Mouse (Mus musculus) lung, postnatal 0 days (tissue): Measurements from ENCODE around the gene Tex29. TPM values are rescaled to one million over a fixed set of nuclear protein-coding genes. Genes with fewer than 3 reads are reported as not detected.
A peak's percentile ranks its signal among the peaks of the same experiment; 100 is the strongest.

Experiments
- ATAC-seq: fragments of 200-750 bp; cut with Nextera tagmentation; 2 replicates; pipeline ENCODE4 v1.8.0; 2017; ENCODE audit warnings: moderate library complexity
- DNase-seq: peaks from one replicate; pipeline ENCODE4 v3.0.0-alpha.2; 2016; ENCODE audit warnings: low spot score
- H3K27ac ChIP-seq: fragments of 300-500 bp; sonication (generic); 2 replicates; pipeline ENCODE4 v1.5.1; 2014; ENCODE audit warnings: antibody characterized with exemption, mild to moderate bottlenecking, low read length, mixed read lengths
- H3K27me3 ChIP-seq: fragments of 300-500 bp; sonication (generic); replicated peaks from 2 replicates; pipeline ENCODE4 v1.6.1; 2014; ENCODE audit warnings: low read length, mixed read lengths; ENCODE audit not compliant: insufficient read depth
- H3K36me3 ChIP-seq: fragments of 300-500 bp; sonication (generic); 2 replicates; pipeline ENCODE4 v1.6.1; 2014; ENCODE audit warnings: low read length, mixed read lengths; ENCODE audit not compliant: insufficient read depth
- H3K4me1 ChIP-seq: fragments of 300-500 bp; sonication (generic); 2 replicates; pipeline ENCODE4 v1.6.1; 2014; ENCODE audit warnings: antibody characterized with exemption, low read depth, low read length, mixed read lengths; ENCODE audit not compliant: insufficient read depth
- H3K4me2 ChIP-seq: fragments of 300-500 bp; sonication (generic); replicated peaks from 2 replicates; pipeline ENCODE4 v1.6.1; 2014; ENCODE audit warnings: low read depth, mild to moderate bottlenecking, low read length, moderate library complexity, mixed read lengths
- H3K4me3 ChIP-seq: fragments of 300-500 bp; sonication (generic); 2 replicates; pipeline ENCODE4 v1.5.1; 2014; ENCODE audit warnings: low read depth, low read length
- H3K9ac ChIP-seq: fragments of 300-500 bp; sonication (generic); replicated peaks from 2 replicates; pipeline ENCODE4 v1.6.1; 2014; ENCODE audit warnings: low read depth, mild to moderate bottlenecking
- H3K9me3 ChIP-seq: fragments of 300-500 bp; sonication (generic); 2 replicates; pipeline ENCODE4 v1.6.1; 2016; ENCODE audit warnings: low read length, mixed read lengths
- CTCF ChIP-seq: IDR thresholded peaks from 2 replicates; pipeline ENCODE4 v1.5.1; 2016; ENCODE audit warnings: antibody characterized with exemption, mild to moderate bottlenecking
- EP300 ChIP-seq: IDR thresholded peaks from 2 replicates; pipeline ENCODE4 v1.6.1; 2016; ENCODE audit warnings: antibody characterized with exemption, mild to moderate bottlenecking, control low read depth
- WGBS: fragments of 180-500 bp; shearing (Covaris S2); extraction: QIAGEN DNeasy Blood & Tissue Kit; methylation state at CpG from one replicate; pipeline ENCODE4 v1.1.7; 2014; 5-methylcytosine and 5-hydroxymethylcytosine counted together
- polyA plus RNA-seq: library from polyadenylated mRNA; unstranded; fragments of >200 nt; fragmentation: Nextera tagmentation; extraction: Ambion mirVana; gene quantifications from 2 replicates; pipeline ENCODE4 v1.2.1, GENCODE M21; 2015

The Tex29 gene
- polyA plus RNA-seq, 1 experiment from 2014 or later = 0.20 TPM

DNA sequence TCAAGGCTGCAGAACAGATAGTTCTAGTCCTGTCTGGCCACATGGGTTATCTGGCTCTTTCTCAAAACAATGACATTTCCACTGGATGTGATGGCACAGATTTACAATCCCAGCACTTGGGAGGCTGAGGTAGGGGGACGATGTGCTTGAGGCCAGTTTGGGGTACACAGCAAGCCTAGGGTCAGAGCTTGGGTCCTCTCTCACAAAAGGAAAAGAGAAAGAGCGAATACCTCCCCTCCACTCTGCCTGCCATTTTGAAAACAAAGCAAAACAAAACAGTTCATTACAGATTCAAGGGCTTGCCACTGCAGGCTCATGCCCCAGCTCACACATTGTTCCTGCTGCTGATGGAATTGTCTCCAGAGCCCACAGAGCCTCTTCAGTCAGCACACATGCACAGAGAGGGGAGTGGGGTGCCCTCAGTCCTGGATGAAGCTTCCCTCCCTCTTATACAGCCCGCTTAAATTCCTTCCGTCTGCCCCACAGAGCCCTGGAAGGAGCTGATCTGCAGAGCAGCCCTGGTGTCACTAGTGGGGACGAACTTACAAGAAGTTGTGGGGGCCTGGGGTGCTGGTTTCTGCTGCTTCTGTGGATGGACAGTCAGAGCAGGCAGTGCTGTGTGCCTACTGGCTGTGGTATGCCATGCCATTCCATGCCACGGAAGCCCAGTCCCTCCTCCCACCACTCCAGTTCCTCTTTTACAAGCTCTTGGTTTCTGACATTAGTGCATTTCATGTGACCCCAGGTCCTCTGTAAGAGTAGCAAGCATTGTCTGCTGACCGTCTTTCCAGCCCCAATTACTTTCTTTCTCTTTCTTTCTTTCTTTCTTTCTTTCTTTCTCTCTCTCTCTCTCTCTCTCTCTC is 49.1 kb downstream of the Tex29 start:
- WGBS = 64% methylated on average over 7 of the region's 7 CpGs
- DNase-seq = no peak
- H3K36me3 ChIP-seq = no peaks in the 10 kb centered on the region

DNA sequence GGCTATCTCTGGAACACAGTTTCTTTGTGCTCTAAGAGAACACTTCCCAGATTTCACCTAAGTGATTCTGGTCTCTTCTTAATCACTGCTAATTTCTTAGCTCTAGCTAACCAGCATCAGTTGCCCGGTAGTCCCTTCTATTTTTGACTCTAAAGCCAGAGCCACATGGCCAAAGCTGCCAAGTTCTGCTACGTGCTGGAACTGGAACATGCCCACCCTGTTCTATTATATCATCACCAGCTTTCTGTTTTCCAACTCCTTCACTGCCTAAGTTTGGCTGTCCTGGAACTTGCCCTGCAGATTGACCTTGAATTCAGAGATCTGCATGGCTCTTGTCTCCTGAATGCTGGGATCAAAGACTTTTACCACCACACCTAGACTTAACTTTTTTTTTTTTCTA is 52.5 kb downstream of the Tex29 start:
- TF ChIP-seq EP300 (no peak), CTCF (no peak)
- H3K4me1 ChIP-seq = no peaks in the 10 kb centered on the region
- H3K4me3 ChIP-seq = no peak overlapping the region
- no peaks in the 10 kb centered on the region for H3K9me3 ChIP-seq
- 69% methylated on average over 2 of the region's 2 CpGs for WGBS
- H3K27me3 ChIP-seq = no peaks in the 10 kb centered on the region
- no peaks in the 10 kb centered on the region for H3K36me3 ChIP-seq
- DNase-seq (no peak), ATAC-seq (no peak)
- H3K27ac ChIP-seq = no peak overlapping the region
- no peak overlapping the region for H3K4me2 ChIP-seq
- no peak overlapping the region for H3K9ac ChIP-seq

More for the DNA sequence above, 49.1 kb downstream of the Tex29 start:
- Histone ChIP-seq H3K4me3 (no peak overlapping the region), H3K4me2 (no peak overlapping the region), H3K9ac (no peak overlapping the region), H3K27ac (no peak overlapping the region), H3K27me3 (no peaks in the 10 kb centered on the region), H3K9me3 (no peaks in the 10 kb centered on the region), H3K4me1 (no peaks in the 10 kb centered on the region)
- TF ChIP-seq CTCF (no peak), EP300 (no peak)
- ATAC-seq = no peak

DNA sequence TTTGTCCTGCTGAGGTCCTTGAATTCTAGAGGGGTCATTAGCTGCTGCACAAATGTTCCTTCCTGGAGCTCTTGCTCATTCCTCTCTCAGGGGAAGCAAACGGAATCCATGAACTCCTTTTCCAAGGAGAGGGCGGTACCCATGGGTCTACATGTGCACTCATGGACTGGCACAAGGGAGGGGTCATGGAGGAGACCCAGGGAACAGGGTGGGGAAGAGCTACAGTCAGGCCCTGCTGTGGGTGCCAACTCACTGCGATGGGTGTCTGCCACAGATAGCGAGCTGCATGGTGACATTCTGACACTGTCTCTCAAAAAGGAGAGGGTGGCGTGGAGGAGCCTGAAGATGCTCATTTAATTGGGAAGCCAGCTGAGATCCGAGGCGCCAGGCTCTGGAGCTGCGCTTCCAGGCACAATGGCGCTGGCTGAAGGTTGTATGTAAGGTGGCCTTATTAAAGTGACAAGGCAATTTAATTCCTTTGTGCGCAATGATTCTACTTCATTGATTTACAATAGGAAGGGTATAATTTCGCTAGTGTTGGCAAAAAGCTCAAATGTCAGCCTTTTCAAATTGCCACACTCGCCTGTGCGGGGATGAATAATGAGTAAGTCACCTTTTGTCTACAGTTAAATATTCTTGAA is 55.9 kb downstream of the Tex29 start:
- TF ChIP-seq EP300 (no peak), CTCF (no peak)
- H3K36me3 ChIP-seq = no peaks in the 10 kb centered on the region
- H3K9ac ChIP-seq = no peak overlapping the region
- ATAC-seq = peak; percentile 53
- H3K27ac ChIP-seq = no peak overlapping the region
- DNase-seq = peak; percentile 32
- H3K27me3 ChIP-seq = no peaks in the 10 kb centered on the region
- H3K9me3 ChIP-seq = no peaks in the 10 kb centered on the region
- H3K4me1 ChIP-seq = no peaks in the 10 kb centered on the region
- WGBS = 79% methylated on average over 13 of the region's 13 CpGs
- H3K4me2 ChIP-seq = no peak overlapping the region
- no peak overlapping the region for H3K4me3 ChIP-seq

DNA sequence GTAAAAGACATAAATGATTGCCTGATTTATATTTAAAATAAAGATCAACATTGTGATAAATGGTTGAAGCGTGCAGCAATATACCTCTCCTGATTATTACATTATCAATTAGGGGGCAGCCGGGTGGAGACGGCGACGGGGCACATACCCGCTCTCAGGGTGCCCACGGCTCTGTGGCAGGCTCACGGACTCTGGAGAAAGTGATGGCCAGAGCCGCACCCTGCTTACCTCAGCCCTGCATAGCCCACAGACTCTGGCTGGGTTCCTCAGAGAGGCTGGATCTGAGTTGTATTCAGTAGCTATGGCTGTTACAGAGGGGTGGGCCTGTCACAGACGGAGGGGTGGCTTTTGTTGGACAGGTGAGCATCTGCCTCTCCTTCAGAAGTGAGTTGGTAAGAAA is 56.4 kb downstream of the Tex29 start:
- ATAC-seq (no peak), DNase-seq (no peak)
- no peaks in the 10 kb centered on the region for H3K9me3 ChIP-seq
- TF ChIP-seq CTCF (no peak), EP300 (no peak)
- 84% methylated on average over 10 of the region's 10 CpGs for WGBS
- H3K9ac ChIP-seq = no peak overlapping the region
- H3K4me2 ChIP-seq = no peak overlapping the region
- H3K27me3 ChIP-seq = no peaks in the 10 kb centered on the region
- no peaks in the 10 kb centered on the region for H3K4me1 ChIP-seq
- no peaks in the 10 kb centered on the region for H3K36me3 ChIP-seq
- no peak overlapping the region for H3K4me3 ChIP-seq
- no peak overlapping the region for H3K27ac ChIP-seq

DNA sequence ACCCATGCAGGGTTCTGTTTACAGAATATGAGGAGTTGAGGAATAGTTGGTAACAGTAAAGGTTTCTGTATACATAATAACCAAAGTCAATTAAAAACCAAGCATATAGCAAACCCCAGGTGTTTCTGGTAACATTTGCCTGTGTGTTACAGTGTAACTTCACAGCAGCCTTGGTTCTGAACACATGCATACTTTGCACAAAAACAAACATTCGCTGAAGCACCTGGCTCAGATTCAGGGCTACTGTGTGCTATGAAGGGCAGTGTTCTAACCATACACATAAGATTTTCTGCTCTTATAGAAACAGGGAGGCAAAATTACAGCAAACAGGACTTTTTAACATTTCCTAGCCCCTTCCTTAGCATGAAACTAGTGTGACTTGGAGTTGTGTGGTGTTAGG is 58.5 kb downstream of the Tex29 start:
- H3K4me1 ChIP-seq = no peaks in the 10 kb centered on the region
- ATAC-seq (peak; percentile 74), DNase-seq (peak; percentile 41)
- no peaks in the 10 kb centered on the region for H3K27me3 ChIP-seq
- H3K36me3 ChIP-seq = no peaks in the 10 kb centered on the region
- no peak overlapping the region for H3K9ac ChIP-seq
- H3K27ac ChIP-seq = no peak overlapping the region
- no peak overlapping the region for H3K4me3 ChIP-seq
- 56% methylated on average over 1 of the region's 1 CpGs for WGBS
- no peaks in the 10 kb centered on the region for H3K9me3 ChIP-seq
- TF ChIP-seq CTCF (no peak), EP300 (no peak)
- H3K4me2 ChIP-seq = no peak overlapping the region

Other genes with a start within 250 kb of the Tex29 start
- gene Ankrd10, start 204.7 kb upstream of the Tex29 start, polyA plus RNA-seq = 38.9 and 39.2 TPM in 2 replicates
- gene 1700016D06Rik, start 139.4 kb upstream of the Tex29 start, polyA plus RNA-seq = not detected in 2 replicates
- gene Arhgef7, start 112.8 kb upstream of the Tex29 start, polyA plus RNA-seq = 31.6 and 33.2 TPM in 2 replicates